Mouse (Mus musculus) thymus, adult 2 months (tissue): ENCODE results near the gene 4930519P11Rik.

Experiments
- CTCF ChIP-seq: fragments of 200-500 bp; IDR thresholded peaks from 2 replicates; pipeline ENCODE4 v1.5.1; 2012; ENCODE audit warnings: mild to moderate bottlenecking, control low read depth, low read length, moderate library complexity, borderline replicate concordance; ENCODE audit not compliant: control insufficient read depth, poor library complexity, insufficient read depth; ENCODE audit errors: extremely low read depth
- POLR2A ChIP-seq: fragments of 200-500 bp; IDR thresholded peaks from 2 replicates; pipeline ENCODE4 v1.6.1; 2012; ENCODE audit warnings: mild to moderate bottlenecking, low read length, control low read depth, moderate library complexity; ENCODE audit not compliant: control insufficient read depth, poor library complexity, insufficient read depth; ENCODE audit errors: extremely low read depth

DNA sequence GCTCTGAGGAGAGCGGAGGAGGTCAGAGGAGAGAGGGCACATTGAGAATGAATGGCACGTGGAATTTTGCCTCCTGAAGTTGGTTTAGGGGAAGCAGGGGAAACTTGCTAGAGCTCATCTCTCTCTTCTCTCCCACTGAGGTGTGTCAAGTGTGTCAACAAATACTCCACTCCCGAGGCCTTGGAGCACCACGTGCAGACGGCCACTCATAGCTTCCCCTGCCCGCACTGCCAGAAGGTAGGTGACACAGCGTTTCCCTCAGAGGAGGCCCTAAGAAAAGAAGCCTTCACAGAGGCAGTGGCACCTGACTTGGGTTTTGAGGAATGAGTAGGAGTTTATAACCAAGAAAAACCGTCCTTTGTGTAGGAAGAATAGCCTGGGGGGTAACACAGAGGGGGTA, 27.9 kb upstream of the 4930519P11Rik start:
- TF ChIP-seq CTCF (no peak), POLR2A (no peak)
